Mouse (Mus musculus) CH12.LX (cell line): ENCODE results near the gene Atg16l2.

Experiments
- CHD2 ChIP-seq: IDR thresholded peaks from 2 replicates; pipeline ENCODE4 v1.6.1; 2011; ENCODE audit warnings: low read length, improper control_type of control experiment
- CTCF ChIP-seq, 2 experiments: IDR thresholded peaks in 1 of 2; conservative IDR thresholded peaks in 1 of 2; 2 replicates each; pipeline ENCODE4 v1.5.1; 2011 to 2012; ENCODE audit warnings: low read depth in 2 of 2, low read length in 2 of 2, improper control_type of control experiment in 1 of 2, inconsistent platforms in 1 of 2, mild to moderate bottlenecking in 1 of 2, moderate library complexity in 1 of 2
- EP300 ChIP-seq: IDR thresholded peaks from 2 replicates; pipeline ENCODE4 v1.6.1; 2011; ENCODE audit warnings: low read length, improper control_type of control experiment
- NELFE ChIP-seq: IDR thresholded peaks from 2 replicates; pipeline ENCODE4 v1.6.1; 2011; ENCODE audit warnings: low read depth, low read length, improper control_type of control experiment

- TF ChIP-seq CHD2 (no peak), CTCF (conservative IDR thresholded peaks at IDR 0.05 in 1 of 2, IDR thresholded peaks at IDR 0.05 in 1 of 2; ENCODE audit: low read depth in 2 of 2, low read length in 2 of 2) (peak in 1 of 2 experiments; percentile 42; a peak in 2 of 4 replicates), EP300 (no peak), NELFE (no peak)
Observed at GRCm38 (mm10) chr7:101271602-101272001, 30.4 kb downstream of the Atg16l2 start.
